Mouse (Mus musculus) T-cell, adult 2 months (primary cell): ENCODE data around the gene Hivep3.
A peak's percentile ranks its signal among the peaks of the same experiment; 100 is the strongest.

ENCODE experiments used
- DNase-seq: peaks from one replicate; pipeline ENCODE4 v3.0.0; 2022; ENCODE audit warnings: low spot score

Gene Hivep3

GRCm38 (mm10) chr4:120022392-120022791, 288.8 kb downstream of the Hivep3 start:
- DNase-seq = no peak

- no peak for DNase-seq
Observed at GRCm38 (mm10) chr4:120023221-120023840, 289.7 kb downstream of the Hivep3 start.

- DNase-seq = no peak
Observed at GRCm38 (mm10) chr4:120024071-120024470, 290.5 kb downstream of the Hivep3 start.

GRCm38 (mm10) chr4:120027671-120028070, 294.1 kb downstream of the Hivep3 start:
- no peak for DNase-seq

GRCm38 (mm10) chr4:120029937-120030336, 296.4 kb downstream of the Hivep3 start:
- no peak for DNase-seq

GRCm38 (mm10) chr4:120032320-120032983, 298.9 kb downstream of the Hivep3 start:
- peak; percentile 66 for DNase-seq

- peak; percentile 20 for DNase-seq
Observed at GRCm38 (mm10) chr4:120032984-120033355, 299.4 kb downstream of the Hivep3 start.

GRCm38 (mm10) chr4:120036294-120036693, 302.7 kb downstream of the Hivep3 start:
- no peak for DNase-seq

GRCm38 (mm10) chr4:120037007-120037406, 303.4 kb downstream of the Hivep3 start:
- no peak for DNase-seq

GRCm38 (mm10) chr4:120041520-120041919, 307.9 kb downstream of the Hivep3 start:
- no peak for DNase-seq

- no peak for DNase-seq
Observed at GRCm38 (mm10) chr4:120042480-120042879, 308.9 kb downstream of the Hivep3 start.

- no peak for DNase-seq
Observed at GRCm38 (mm10) chr4:120044612-120045011, 311.0 kb downstream of the Hivep3 start.

GRCm38 (mm10) chr4:120045131-120045537, 311.6 kb downstream of the Hivep3 start:
- DNase-seq = no peak

GRCm38 (mm10) chr4:120045871-120046270, 312.3 kb downstream of the Hivep3 start:
- DNase-seq = no peak

- DNase-seq = no peak
Observed at GRCm38 (mm10) chr4:120047060-120047459, 313.5 kb downstream of the Hivep3 start.

- DNase-seq = no peak
Observed at GRCm38 (mm10) chr4:120048274-120048673, 314.7 kb downstream of the Hivep3 start.

GRCm38 (mm10) chr4:120049857-120050256, 316.3 kb downstream of the Hivep3 start:
- no peak for DNase-seq

- no peak for DNase-seq
Observed at GRCm38 (mm10) chr4:120052481-120052880, 318.9 kb downstream of the Hivep3 start.

- no peak for DNase-seq
Observed at GRCm38 (mm10) chr4:120053026-120054005, 319.7 kb downstream of the Hivep3 start.

- DNase-seq = no peak
Observed at GRCm38 (mm10) chr4:120054145-120054544, 320.6 kb downstream of the Hivep3 start.

GRCm38 (mm10) chr4:120056451-120056850, 322.9 kb downstream of the Hivep3 start:
- no peak for DNase-seq

- DNase-seq = no peak
Observed at GRCm38 (mm10) chr4:120057529-120057928, 323.9 kb downstream of the Hivep3 start.

GRCm38 (mm10) chr4:120058157-120058556, 324.6 kb downstream of the Hivep3 start:
- no peak for DNase-seq
